Mouse (Mus musculus) megakaryocyte, embryonic 14.5 days (primary cell): ENCODE measurements at regions not wholly inside any gene's neighbourhood (a gene's known extent, or its start where the extent isn't known, plus 50 kb on each side); places are given as distances from the start of the nearest gene placed in this dataset.

Source experiments
- H3K27me3 ChIP-seq: replicated peaks from 2 replicates; pipeline ENCODE3; 2012; ENCODE audit warnings: inconsistent platforms
- H3K36me3 ChIP-seq: replicated peaks from 2 replicates; pipeline ENCODE3; 2012; ENCODE audit warnings: low read length, inconsistent platforms, mixed read lengths
- H3K4me1 ChIP-seq: 2 replicates; pipeline ENCODE4 v1.6.1; 2012; ENCODE audit warnings: inconsistent platforms
- H3K4me3 ChIP-seq: replicated peaks from 2 replicates; pipeline ENCODE3; 2012; ENCODE audit warnings: moderate library complexity, mild to moderate bottlenecking, inconsistent platforms
- H3K9me3 ChIP-seq: 2 replicates; pipeline ENCODE4 v1.6.1; 2012; ENCODE audit warnings: inconsistent platforms
- FLI1 ChIP-seq: IDR thresholded peaks from 2 replicates; pipeline ENCODE4 v1.6.1; 2012; ENCODE audit warnings: low read length, inconsistent platforms, mixed read lengths
- GATA1 ChIP-seq: IDR thresholded peaks from 3 replicates; pipeline ENCODE4 v1.6.1; 2012; ENCODE audit warnings: mixed read lengths, low read length, inconsistent platforms, borderline replicate concordance

- no peaks in the 10 kb centered on the region for H3K36me3 ChIP-seq
- H3K4me3 ChIP-seq, result no peak overlapping the region
- H3K27me3 ChIP-seq, result no peaks in the 10 kb centered on the region
- TF ChIP-seq FLI1, result no peak
- TF ChIP-seq GATA1, result no peak
- H3K4me1 ChIP-seq, result no peaks in the 10 kb centered on the region
- H3K9me3 ChIP-seq, result peaks cover 51% of the 10 kb centered on the region
Measured at GRCm38 (mm10) chr19:56122186-56122585, 164.8 kb upstream of the Habp2 start.

- H3K9me3 ChIP-seq, result no peaks in the 10 kb centered on the region
- peaks cover 7% of the 10 kb centered on the region for H3K27me3 ChIP-seq
- H3K4me1 ChIP-seq, result no peaks in the 10 kb centered on the region
- TF ChIP-seq GATA1 (no peak), FLI1 (no peak)
- H3K4me3 ChIP-seq, result no peak overlapping the region
- H3K36me3 ChIP-seq, result no peaks in the 10 kb centered on the region
Measured at GRCm38 (mm10) chr19:56131556-56131955, 155.4 kb upstream of the Habp2 start.

GRCm38 (mm10) chr19:56132911-56133562 lies 153.9 kb upstream of the Habp2 start:
- H3K27me3 ChIP-seq, result peaks cover 7% of the 10 kb centered on the region
- H3K9me3 ChIP-seq, result no peaks in the 10 kb centered on the region
- H3K4me3 ChIP-seq, result no peak overlapping the region
- H3K36me3 ChIP-seq, result no peaks in the 10 kb centered on the region
- TF ChIP-seq GATA1 (no peak), FLI1 (no peak)
- H3K4me1 ChIP-seq, result no peaks in the 10 kb centered on the region

GRCm38 (mm10) chr19:56133565-56133964 lies 153.4 kb upstream of the Habp2 start:
- peaks cover 2% of the 10 kb centered on the region; the same call in 1 of the 2 replicates for H3K9me3 ChIP-seq
- H3K4me1 ChIP-seq, result no peaks in the 10 kb centered on the region
- no peak for TF ChIP-seq FLI1
- no peak for TF ChIP-seq GATA1
- no peak overlapping the region for H3K4me3 ChIP-seq
- H3K36me3 ChIP-seq, result no peaks in the 10 kb centered on the region
- H3K27me3 ChIP-seq, result peaks cover 7% of the 10 kb centered on the region

GRCm38 (mm10) chr19:56134081-56134818 lies 152.7 kb upstream of the Habp2 start:
- no peaks in the 10 kb centered on the region for H3K36me3 ChIP-seq
- H3K4me3 ChIP-seq, result no peak overlapping the region
- peaks cover 9% of the 10 kb centered on the region; the same call in 1 of the 2 replicates for H3K9me3 ChIP-seq
- H3K4me1 ChIP-seq, result no peaks in the 10 kb centered on the region
- TF ChIP-seq GATA1 (no peak), FLI1 (no peak)
- peaks cover 7% of the 10 kb centered on the region for H3K27me3 ChIP-seq

- Histone ChIP-seq H3K4me3 (no peak overlapping the region), H3K4me1 (no peaks in the 10 kb centered on the region), H3K9me3 (peaks cover 12% of the 10 kb centered on the region; the same call in 1 of the 2 replicates), H3K27me3 (peaks cover 7% of the 10 kb centered on the region), H3K36me3 (no peaks in the 10 kb centered on the region)
- no peak for TF ChIP-seq GATA1
- TF ChIP-seq FLI1, result no peak
Measured at GRCm38 (mm10) chr19:56135306-56135928, 151.5 kb upstream of the Habp2 start.

GRCm38 (mm10) chr19:56140540-56140939 lies 146.4 kb upstream of the Habp2 start:
- peaks cover 2% of the 10 kb centered on the region for H3K27me3 ChIP-seq
- H3K4me1 ChIP-seq, result no peaks in the 10 kb centered on the region
- no peaks in the 10 kb centered on the region for H3K36me3 ChIP-seq
- TF ChIP-seq FLI1 (no peak), GATA1 (no peak)
- no peak overlapping the region for H3K4me3 ChIP-seq
- H3K9me3 ChIP-seq, result peaks cover 40% of the 10 kb centered on the region

GRCm38 (mm10) chr19:56144221-56144620 lies 142.7 kb upstream of the Habp2 start:
- no peaks in the 10 kb centered on the region for H3K36me3 ChIP-seq
- TF ChIP-seq GATA1, result no peak
- H3K9me3 ChIP-seq, result peaks cover 32% of the 10 kb centered on the region
- no peak overlapping the region for H3K4me3 ChIP-seq
- H3K27me3 ChIP-seq, result no peaks in the 10 kb centered on the region
- no peaks in the 10 kb centered on the region for H3K4me1 ChIP-seq

GRCm38 (mm10) chr19:56157120-56157519 lies 129.8 kb upstream of the Habp2 start:
- H3K36me3 ChIP-seq, result no peaks in the 10 kb centered on the region
- H3K27me3 ChIP-seq, result no peaks in the 10 kb centered on the region
- H3K4me3 ChIP-seq, result no peak overlapping the region
- TF ChIP-seq GATA1 (no peak), FLI1 (no peak)
- peaks cover 11% of the 10 kb centered on the region for H3K9me3 ChIP-seq
- no peaks in the 10 kb centered on the region for H3K4me1 ChIP-seq

- Histone ChIP-seq H3K27me3 (no peaks in the 10 kb centered on the region), H3K4me1 (no peaks in the 10 kb centered on the region), H3K9me3 (peaks cover 11% of the 10 kb centered on the region), H3K36me3 (no peaks in the 10 kb centered on the region), H3K4me3 (no peak overlapping the region)
- no peak for TF ChIP-seq FLI1
- TF ChIP-seq GATA1, result no peak
Measured at GRCm38 (mm10) chr19:56162156-56162555, 124.8 kb upstream of the Habp2 start.
